Comparison of ENCODE assay signal across 17 mouse cellular contexts in the genomic region with DNA sequence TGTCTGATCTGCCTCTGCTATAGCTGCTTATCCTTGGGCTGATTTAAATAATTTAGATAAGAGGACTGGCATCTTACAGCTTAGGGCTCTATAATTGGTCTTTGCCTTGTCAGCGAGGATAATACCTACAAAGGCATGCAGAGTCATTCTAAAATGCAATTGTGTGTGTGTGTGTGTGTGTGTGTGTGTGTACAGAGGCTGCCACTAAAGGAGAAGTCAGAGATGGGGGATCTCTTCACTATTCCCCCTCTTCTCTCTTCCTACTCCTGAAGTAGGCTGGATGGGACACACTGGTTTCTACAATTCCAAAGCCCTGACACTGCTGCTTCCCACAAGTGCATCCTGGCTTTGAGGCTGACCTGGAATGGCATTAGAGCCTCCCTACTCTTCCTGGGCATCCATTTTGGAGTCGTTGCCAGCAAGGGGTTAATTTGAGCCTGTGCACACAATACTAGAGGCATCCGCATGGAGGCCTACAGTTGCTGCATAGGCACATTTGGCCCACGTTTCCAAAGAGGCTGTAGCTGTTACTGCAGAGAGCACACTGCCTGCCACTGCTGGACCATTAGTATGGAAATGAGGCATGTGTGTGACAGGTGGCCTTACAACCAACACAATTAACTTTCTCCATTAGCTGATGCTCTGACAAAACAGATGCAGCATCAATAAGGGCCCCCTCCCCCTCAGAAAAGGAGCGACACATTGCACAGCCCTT. TPM values are rescaled to one million over a fixed set of nuclear protein-coding genes. Genes with fewer than 3 reads are reported as not detected.
DNase-seq lines count a peak whose midpoint lies in the region; ATAC-seq and TF ChIP-seq lines count a peak whose summit lies in the region.
"Had no signal": no experiment of that assay in that cellular context is flagged by ENCODE, and none has a peak within 500 bp of the region (broad histone marks: within the 10 kb centered on the region; RNA-seq: fewer than 3 reads in every experiment).

No protein-coding gene starts in this region.

- DNase-seq in embryo, embryonic 9.5 days (ENCODE audit: extremely low spot score), result peak; percentile 28
- peak; percentile 69 for DNase-seq in hindbrain, embryonic 11.5 days (ENCODE audit: low spot score)
- no peak for DNase-seq in heart, adult 11 months
- DNase-seq in gastrocnemius, postnatal 14 days, result no peak
- DNase-seq in liver, result no peak
- DNase-seq: adrenal gland, postnatal 14 days; cerebellum, postnatal 25 days; heart, adult 18-20 months; heart, postnatal 36 days; lung, postnatal 4 days; thymus, postnatal 25 days had no signal

- intact Hi-C loops in gastrocnemius, postnatal 14 days (cut with DNase I; ENCODE audit: low total_unique reads), result no loop called here

- no peak overlapping the region for H3K4me2 ChIP-seq in hindbrain, embryonic 11.5 days (replicated peaks; ENCODE audit: low read depth, low read length)
- H3K4me2 ChIP-seq in midbrain, embryonic 15.5 days, result peak overlapping the region; percentile 11; the same call in 1 of the 2 replicates

- H3K4me1 ChIP-seq in ES-Bruce4 (ENCODE audit: control insufficient read depth, insufficient read depth, low read length), result no peaks in the 10 kb centered on the region
- H3K4me1 ChIP-seq in hindbrain, embryonic 11.5 days (replicated peaks; ENCODE audit: control insufficient read depth, insufficient read depth, low read length), result 0 out of 2 replicates have a peak, but pooled peaks cover 4% of the 10 kb centered on the region
- peaks cover 11% of the 10 kb centered on the region for H3K4me1 ChIP-seq in midbrain, embryonic 15.5 days

- H3K9me3 ChIP-seq in ES-Bruce4 (replicated peaks; ENCODE audit: control insufficient read depth, insufficient read depth, low read length, poor library complexity, severe bottlenecking), result no peaks in the 10 kb centered on the region
- no peaks in the 10 kb centered on the region for H3K9me3 ChIP-seq in hindbrain, embryonic 11.5 days (ENCODE audit: control insufficient read depth, low read length)
- H3K9me3 ChIP-seq in midbrain, embryonic 15.5 days, result no peaks in the 10 kb centered on the region

- H3K36me3 ChIP-seq in ES-Bruce4 (ENCODE audit: control insufficient read depth, insufficient read depth, low read length, poor library complexity, severe bottlenecking), result no peaks in the 10 kb centered on the region
- H3K36me3 ChIP-seq in hindbrain, embryonic 11.5 days (ENCODE audit: control insufficient read depth, insufficient read depth, low read length), result no peaks in the 10 kb centered on the region
- H3K36me3 ChIP-seq in midbrain, embryonic 15.5 days (replicated peaks), result no peaks in the 10 kb centered on the region

- H3K4me3 ChIP-seq in ES-Bruce4 (ENCODE audit: low read depth, low read length), result no peak overlapping the region
- no peak overlapping the region for H3K4me3 ChIP-seq in hindbrain, embryonic 11.5 days (ENCODE audit: low read depth, low read length)
- no peak overlapping the region for H3K4me3 ChIP-seq in midbrain, embryonic 15.5 days

- 18% methylated on average over 5 of the region's 5 CpGs for WGBS in hindbrain, embryonic 11.5 days
- WGBS in midbrain, embryonic 15.5 days, result 5% methylated on average over 5 of the region's 5 CpGs

- TF ChIP-seq CTCF in ES-Bruce4 (IDR thresholded peaks at IDR 0.05; ENCODE audit: low read depth, low read length), result no peak

- H3K27ac ChIP-seq in ES-Bruce4 (ENCODE audit: insufficient read depth, low read length), result no peak overlapping the region
- H3K27ac ChIP-seq in hindbrain, embryonic 11.5 days (ENCODE audit: low read depth, low read length), result no peak overlapping the region
- peak overlapping the region; percentile 31 for H3K27ac ChIP-seq in midbrain, embryonic 15.5 days
- H3K27ac ChIP-seq: kidney, postnatal 0 days had no signal

- TF ChIP-seq EP300 in ES-Bruce4 (IDR thresholded peaks at IDR 0.05; ENCODE audit: insufficient read depth, low read depth, low read length), result 0 out of 2 replicates have a peak, but pooled peaks have one; percentile 10

- peak; percentile 98 for ATAC-seq in hindbrain, embryonic 11.5 days (ENCODE audit: low FRiP score)
- peak; percentile 96 for ATAC-seq in midbrain, embryonic 15.5 days (replicated peaks)
- ATAC-seq in erythroid progenitor cell, adult 5-6 weeks (replicated peaks; ENCODE audit: low FRiP score, poor library complexity, severe bottlenecking), result no peak

- no peak overlapping the region for H3K9ac ChIP-seq in ES-Bruce4 (ENCODE audit: low read depth, poor library complexity, severe bottlenecking)
- no peak overlapping the region for H3K9ac ChIP-seq in hindbrain, embryonic 11.5 days (ENCODE audit: low read depth, low read length)
- no peak overlapping the region for H3K9ac ChIP-seq in midbrain, embryonic 15.5 days

- H3K27me3 ChIP-seq in ES-Bruce4 (ENCODE audit: control insufficient read depth, insufficient read depth, low read length, poor library complexity, severe bottlenecking), result no peaks in the 10 kb centered on the region
- no peaks in the 10 kb centered on the region for H3K27me3 ChIP-seq in hindbrain, embryonic 11.5 days (ENCODE audit: control insufficient read depth, insufficient read depth, low read length)
- no peaks in the 10 kb centered on the region for H3K27me3 ChIP-seq in midbrain, embryonic 15.5 days (replicated peaks)

- TF ChIP-seq POLR2A in ES-Bruce4 (IDR thresholded peaks at IDR 0.05; ENCODE audit: insufficient read depth, low read length), result no peak

RNA-seq across cellular contexts. Expression of a gene that starts 46.5 kb away (rescaled TPM):
- not detected in 2 replicates for polyA plus RNA-seq in ES-Bruce4 (2011; ENCODE audit: insufficient read depth, insufficient read length, low read depth, missing spikeins)
- polyA plus RNA-seq in hindbrain, embryonic 11.5 days (2014; fragmentation: Nextera tagmentation; extraction: Ambion mirVana), result 46.6 and 58.5 TPM in 2 replicates
- polyA plus RNA-seq in midbrain, embryonic 15.5 days (2015; fragmentation: Nextera tagmentation; extraction: Ambion mirVana), result 1.6 and 2.7 TPM in 2 replicates
- not detected for total RNA-seq in gastrocnemius, postnatal 14 days (2021)
- total RNA-seq in erythroid progenitor cell, adult 5-6 weeks (2015; ENCODE audit: low replicate concordance), result not detected in 2 replicates
- not detected in 2 replicates for total RNA-seq in erythroid progenitor cell, adult 5-6 weeks (2017; ENCODE audit: low replicate concordance)
- total RNA-seq: adrenal gland, postnatal 14 days; heart, adult 18-20 months; heart, postnatal 36 days; layer of hippocampus, postnatal 25 days; liver, adult 2 months had no signal
- polyA plus RNA-seq: kidney, postnatal 0 days; liver, adult 2 months had no signal

Comparison
In these comparisons a context has a peak if more than half of its experiments do, and no peak if none do; other contexts are left out.
1. DNase-seq: peak in embryo, embryonic 9.5 days (single experiment) and hindbrain, embryonic 11.5 days (single experiment); none in heart, adult 11 months (single experiment), gastrocnemius, postnatal 14 days (single experiment) and liver (single experiment).
2. RNA of a gene that starts 46.5 kb away (polyA plus RNA-seq): 46.6 to 58.5 TPM in hindbrain, embryonic 11.5 days; 1.6 to 2.7 TPM in midbrain, embryonic 15.5 days and not detected in ES-Bruce4; every median in the first group is over 10 times any median in the second.